Mouse (Mus musculus): Measurements from ENCODE around the gene Gm44805.

Gene Gm44805

DNA sequence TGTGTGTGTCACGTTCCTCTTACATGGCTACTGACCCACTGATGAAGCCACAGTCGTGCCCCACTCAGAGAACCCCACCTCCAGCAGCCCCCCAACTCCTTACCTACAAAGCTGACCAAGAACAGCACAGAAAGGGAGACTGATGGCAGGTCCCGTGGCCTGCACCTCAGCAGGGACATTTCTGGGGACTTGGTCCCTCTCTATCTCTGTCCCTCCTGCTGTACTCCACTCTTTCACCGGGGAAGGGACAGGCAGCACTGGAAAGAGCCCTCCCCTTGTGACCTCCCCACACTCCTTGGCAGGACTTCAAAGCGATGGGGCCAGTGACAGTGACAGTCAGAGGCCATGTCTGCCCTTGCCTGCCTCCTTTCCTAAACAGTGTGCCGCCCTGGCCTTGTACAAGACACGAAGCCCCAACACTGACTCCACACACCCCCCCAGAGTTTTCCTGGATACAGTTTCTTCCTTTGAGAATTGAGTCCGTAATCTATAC lies at the start of gene Gm44805, which contains the start of gene Apoc4:
Gene Gm44805 (minus strand): TSS at position 222 of the 493 bp plus-strand sequence.
Gene Apoc4 (minus strand): TSS at position 278 of the 493 bp plus-strand sequence.
- DNase-seq (ENCODE audit: low read depth, low spot score): no peak

DNA sequence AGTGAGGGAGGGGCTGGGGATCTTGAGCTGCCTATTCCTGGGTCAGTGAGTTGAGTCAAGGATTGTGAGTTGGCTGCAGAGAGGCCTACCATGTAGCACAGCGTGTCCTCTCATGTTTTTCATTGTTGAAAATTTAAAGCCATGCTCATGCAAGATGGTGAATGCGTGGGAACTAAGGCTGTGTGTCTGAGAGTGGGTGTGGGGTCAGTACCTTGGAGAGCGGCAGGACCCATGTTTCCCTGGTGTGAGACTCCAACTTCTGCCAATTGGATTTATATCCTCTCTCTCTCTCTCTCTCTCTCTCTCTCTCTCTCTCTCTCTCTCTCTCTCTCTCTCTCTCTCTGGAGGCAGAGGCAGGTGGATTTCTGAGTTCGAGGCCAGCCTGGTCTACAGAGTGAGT lies 45.3 kb upstream of the Gm44805 start:
- no peak for DNase-seq (ENCODE audit: low read depth, low spot score)

DNA sequence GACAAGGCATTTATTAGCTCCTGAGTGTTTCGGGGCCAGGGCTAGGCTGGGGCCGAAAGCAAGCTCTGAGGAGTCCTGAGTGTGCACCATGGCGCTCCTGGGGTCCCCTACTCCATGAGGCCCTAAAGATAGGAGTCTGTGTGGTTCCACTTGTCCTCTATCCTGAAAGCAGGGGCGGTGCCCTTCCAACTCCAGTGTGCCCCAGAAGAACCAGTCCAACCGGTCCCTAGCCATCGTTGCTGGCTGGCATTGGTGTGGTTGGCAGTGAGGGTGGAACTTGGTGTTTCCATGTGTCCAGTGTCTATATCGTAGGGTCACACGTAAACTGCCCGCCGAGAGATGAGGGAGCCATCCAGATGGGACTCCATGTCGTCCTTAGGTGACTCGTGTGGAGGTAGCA lies 42.9 kb upstream of the Gm44805 start:
- no peak for DNase-seq (ENCODE audit: low read depth, low spot score)

DNA sequence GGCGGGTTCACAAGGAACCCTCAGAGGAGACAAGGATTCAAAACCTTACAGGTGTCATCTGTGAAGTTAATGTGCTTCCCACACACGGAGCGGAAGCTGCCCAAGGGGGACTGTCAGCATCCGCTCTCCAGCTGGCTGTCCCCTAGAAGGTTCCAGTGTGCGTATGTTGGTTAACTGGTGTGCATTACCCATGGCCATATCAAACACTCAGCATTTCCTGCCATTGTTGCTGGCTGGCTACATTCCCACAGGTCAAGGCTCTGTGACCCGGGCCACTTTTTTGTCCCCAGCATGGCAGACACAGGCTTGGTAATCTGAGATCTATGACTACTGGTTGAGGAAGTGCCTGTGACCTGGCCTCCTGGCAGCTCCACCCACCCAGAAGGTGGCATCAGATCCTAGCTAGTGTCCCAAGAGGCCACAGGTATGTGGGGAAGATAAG lies 41.6 kb upstream of the Gm44805 start:
- no peak for DNase-seq (ENCODE audit: low read depth, low spot score)

DNA sequence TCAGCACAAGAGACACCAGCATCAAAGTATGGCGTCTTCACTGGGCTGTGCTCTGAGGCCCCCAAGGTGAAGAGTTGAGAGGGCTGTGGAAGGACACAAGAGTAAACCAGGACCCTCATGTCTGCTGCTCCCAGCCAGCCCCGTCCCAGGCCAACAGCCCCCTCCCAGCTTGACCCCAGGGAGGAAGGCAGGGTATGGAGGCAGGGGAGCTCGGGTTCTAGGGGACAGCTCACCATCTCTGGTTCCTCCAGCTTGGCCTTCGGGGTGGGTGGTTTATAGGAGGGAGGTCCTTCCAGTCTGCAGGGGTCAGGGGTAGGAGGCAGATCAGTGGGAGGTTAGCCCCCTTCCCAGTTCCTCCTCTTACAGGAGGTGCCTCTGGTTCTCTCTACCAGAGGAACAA lies 38.0 kb upstream of the Gm44805 start:
- no peak for DNase-seq (ENCODE audit: low read depth, low spot score)

DNA sequence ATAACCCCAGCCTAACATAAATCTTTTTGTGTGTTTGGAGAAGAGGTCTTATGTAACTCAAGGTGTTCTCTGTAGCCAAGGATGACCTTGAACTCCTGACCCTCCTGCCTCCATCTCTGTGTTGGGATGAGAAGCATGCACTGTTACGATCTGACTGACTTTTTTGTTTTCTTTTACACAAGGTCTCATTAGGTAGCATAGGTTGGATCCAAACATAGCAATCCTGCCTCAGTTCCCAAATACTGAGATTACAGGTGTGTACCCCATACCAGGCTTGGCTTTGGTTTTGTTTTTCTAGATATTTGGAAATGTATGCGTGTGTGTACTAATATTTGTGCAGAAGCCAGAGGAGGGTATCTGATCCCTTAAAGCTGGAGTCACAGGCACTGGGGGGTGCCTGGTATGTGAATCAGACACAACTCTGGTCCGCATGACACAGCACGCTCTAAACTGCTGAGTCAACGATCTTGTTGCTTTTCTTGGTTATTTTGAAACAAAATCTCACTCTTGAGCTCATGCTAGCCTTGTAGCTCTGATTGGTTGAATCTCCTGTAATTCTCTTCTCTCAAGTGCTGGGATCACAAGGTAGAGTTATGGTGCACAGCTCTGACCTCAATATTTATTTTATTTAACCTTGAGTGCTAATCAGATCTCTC lies 37.2 kb upstream of the Gm44805 start:
- no peak for DNase-seq (ENCODE audit: low read depth, low spot score)

DNA sequence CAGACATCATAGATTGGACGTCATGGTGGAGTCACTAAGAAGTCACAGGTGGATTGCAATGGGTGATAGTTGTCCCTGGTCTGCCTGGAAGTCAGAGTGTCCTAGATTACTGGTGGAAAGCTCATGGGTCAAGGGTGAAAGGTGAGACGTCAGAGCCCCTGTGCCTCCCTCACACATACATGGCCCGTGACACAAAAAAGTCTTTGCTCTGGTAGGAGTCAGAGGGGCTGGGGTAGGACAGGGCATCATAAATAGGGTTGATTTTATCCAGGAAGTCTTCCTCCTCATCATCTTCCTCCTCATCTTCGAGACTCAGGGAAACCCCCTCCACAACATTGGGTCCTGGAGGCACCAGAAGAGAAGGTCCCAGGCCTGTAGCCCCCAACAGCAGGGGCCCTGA lies 36.1 kb upstream of the Gm44805 start:
- no peak for DNase-seq (ENCODE audit: low read depth, low spot score)

DNA sequence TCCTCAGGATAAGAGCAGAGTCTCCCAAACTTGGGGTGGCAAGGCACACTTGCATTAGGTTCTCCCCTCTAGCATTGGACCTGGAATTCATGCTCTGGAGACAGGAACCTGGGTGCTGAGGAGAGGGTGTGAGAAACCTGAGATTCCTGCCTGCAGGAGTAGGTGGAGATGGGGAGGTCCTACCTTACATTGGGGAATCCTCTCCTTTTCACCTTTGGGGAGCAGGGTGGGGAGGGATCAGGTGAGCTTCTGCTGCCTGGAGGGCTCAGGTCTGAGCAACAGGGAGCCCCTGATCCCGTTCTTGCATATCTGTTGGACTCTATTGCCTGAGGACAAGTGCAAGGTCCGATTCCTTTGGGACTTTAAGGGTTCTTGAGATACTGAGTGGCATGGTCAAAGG lies 35.6 kb upstream of the Gm44805 start:
- no peak for DNase-seq (ENCODE audit: low read depth, low spot score)

DNA sequence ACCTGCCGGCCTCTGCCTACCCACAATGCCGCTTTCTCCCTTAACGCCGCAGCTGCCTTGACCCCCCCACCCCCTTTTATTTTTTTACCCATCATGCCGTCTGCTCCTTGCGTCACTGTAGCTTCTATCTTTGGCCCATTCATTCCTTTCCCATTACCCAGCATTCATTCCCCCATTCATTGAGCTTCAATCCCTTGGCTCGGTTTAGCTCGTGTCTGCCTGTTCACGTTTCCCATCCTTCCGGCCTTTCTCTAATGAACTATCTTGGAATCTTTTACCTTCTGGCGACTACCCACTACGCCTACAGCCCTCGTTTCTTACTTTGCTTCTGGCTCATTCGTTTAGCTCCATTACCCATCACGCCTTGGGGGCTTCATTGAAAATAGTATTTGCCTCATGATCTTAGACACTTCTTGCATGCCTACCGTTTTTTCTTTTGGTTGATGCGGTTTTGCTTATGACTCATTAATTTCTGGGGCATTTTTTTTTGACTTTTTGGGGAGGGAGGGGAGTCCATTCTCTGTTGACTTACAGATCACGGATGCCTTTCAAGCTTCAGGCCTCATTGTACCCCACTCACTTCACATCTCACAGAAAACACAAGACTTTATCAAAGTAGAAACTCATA lies 34.9 kb upstream of the Gm44805 start:
- DNase-seq (ENCODE audit: low read depth, low spot score): no peak

DNA sequence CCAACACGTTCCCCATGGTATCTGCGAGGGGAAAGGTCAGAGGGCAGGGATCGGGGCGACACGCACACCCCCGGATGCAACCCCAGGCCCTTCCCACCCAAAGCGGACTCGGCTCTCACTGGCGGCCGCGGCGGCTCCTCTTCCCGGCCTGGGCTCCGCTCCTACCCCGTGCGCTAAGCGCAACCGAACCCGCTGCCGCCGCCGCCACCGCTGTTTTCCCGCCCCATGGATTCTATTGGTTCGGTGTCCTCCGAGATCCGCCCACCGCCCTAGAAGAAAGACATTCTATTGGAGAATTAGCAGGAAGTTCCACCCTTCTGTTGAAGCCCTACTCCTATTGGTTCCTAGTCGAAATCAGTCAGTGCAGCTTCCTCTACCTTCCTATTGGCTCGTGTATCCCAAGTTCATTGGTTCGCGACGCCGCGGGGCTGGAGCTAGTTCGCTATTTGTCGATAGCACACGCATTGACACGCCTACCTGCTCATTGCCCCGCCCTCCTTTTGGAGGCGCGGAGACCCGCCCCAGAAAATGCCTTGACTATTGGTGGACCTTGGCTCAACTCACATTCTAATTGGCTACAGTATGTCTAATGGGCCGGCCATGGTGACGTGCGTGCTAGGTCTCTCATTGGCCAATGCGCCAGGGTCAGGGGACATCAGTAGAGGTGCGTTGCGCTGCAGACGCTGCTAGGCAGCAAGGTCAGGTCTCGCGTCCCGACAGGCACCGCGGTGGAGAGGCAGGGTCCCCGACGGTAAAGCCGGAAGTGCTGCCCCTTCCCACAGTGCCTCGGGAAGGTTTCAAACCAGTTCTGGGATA lies 34.2 kb upstream of the Gm44805 start, which contains the start of gene Tomm40:
Gene Tomm40 (minus strand): TSS at position 200 of the 816 bp plus-strand sequence.
- peak; percentile 99 for DNase-seq (ENCODE audit: low read depth, low spot score)

DNA sequence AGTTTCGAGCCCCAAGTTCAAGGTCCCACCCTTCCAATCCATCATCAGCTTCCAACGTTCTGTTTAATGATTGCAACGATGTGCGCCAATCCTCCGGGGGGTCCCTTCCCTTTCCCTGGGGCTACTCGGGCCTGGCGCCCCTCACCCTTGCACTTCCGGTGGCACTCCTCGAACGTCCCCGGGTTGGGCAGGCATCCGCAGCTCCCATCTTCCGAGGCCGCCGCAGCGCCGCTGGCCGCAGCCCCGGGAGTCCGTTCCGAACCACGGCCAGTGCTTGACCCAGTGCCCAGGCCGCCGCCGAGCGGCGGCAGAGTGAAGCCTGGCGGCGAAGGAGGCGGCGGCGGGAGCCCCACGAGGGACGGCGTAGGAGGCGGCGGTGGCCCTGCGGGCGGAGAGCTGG lies 33.6 kb upstream of the Gm44805 start:
- DNase-seq (ENCODE audit: low read depth, low spot score): no peak

DNA sequence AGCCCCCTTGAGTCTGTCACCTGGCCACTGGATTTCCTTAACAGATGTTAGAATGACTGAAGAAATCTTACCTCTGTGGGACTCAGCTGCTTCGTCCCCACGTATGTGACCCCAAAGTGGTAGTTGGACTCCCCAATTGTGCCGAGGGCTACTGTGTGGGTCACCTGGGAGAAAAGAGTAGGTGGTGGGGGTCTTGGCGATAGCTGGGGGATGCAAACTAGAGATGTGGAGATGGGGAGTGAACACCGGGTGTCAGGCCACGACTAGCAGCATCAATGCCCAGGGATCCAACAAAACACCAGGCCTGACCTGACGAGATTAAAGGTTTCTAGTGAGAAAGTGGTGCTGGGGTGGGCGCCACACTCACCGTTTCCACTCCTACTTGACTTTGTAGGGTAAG lies 32.4 kb upstream of the Gm44805 start:
- DNase-seq (ENCODE audit: low read depth, low spot score): no peak

DNA sequence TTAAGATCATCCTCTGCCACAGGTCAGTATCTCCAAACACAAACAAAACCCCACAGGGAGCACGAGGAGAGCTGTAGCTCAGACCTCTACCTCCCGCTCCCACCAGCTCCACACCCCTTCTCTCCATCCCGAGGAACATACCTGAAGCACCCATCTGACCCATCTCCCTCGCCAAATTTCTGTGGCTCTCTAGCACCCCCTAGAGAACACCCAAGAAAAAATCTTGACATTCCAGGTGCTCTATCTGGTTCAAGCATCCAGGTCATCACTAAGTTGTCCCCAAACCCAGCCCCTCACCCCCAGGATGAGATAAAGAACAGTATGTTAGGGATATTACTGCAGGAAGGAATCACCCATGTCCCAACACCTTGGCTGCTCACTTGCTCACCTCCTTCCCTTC lies 32.0 kb upstream of the Gm44805 start:
- DNase-seq (ENCODE audit: low read depth, low spot score): no peak

DNA sequence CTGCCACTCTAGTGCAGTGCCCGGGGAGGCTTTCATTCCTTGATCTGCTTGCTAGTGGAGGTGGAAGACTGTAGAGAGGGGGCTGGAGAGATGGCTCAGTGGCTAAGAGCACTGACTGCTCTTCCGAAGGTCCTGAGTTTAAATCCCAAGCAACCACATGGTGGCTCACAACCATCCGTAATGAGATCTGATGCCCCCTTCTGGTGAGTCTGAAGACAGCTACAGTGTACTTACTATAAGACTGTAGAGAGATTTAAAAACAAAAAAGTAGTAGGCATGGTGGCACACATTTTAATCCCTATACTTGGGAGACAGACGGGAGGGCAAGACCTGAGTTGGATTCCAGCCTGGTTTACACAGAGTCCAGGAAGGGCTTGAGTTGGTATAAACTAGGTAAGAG lies 31.2 kb upstream of the Gm44805 start:
- DNase-seq (ENCODE audit: low read depth, low spot score): no peak

DNA sequence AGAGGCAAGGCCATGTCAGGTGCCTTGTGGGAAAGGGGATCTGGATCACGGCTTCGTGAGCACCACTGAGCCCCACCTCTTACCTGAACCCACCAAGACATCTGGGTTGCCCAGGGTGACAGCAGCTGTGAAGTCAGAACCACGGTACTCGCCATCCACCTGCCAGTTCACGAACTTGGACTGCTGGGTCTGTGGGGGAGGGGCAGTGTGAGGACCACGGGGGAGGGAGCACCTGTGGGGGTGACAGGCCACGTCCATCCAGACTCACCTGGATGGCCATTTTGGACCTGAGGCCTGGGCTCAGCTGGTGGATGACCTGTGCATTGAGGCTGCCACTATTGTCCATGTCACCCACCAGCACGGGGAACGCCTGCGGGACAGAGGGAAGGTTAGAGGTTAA lies 29.4 kb upstream of the Gm44805 start:
- no peak for DNase-seq (ENCODE audit: low read depth, low spot score)

DNA sequence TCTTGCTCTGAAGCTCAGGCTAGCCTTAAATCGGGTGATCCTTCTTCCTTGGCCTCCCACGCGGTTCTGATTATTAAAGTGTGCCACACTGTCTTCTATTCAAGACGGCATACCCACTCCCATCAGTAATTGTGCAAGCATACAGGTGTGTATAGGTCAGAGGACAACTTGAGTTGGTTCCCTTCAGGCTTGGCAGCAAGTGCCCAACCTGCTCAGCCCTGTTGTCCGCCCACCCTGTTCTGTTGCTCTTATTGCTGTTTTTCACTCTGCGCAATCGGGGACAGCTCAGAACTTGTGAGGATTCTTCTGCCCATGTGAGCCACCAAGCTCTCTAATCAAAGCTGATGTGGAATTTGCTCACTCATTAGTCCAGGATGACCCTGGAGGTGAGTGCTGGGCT lies 24.0 kb upstream of the Gm44805 start:
- no peak for DNase-seq (ENCODE audit: low read depth, low spot score)

DNA sequence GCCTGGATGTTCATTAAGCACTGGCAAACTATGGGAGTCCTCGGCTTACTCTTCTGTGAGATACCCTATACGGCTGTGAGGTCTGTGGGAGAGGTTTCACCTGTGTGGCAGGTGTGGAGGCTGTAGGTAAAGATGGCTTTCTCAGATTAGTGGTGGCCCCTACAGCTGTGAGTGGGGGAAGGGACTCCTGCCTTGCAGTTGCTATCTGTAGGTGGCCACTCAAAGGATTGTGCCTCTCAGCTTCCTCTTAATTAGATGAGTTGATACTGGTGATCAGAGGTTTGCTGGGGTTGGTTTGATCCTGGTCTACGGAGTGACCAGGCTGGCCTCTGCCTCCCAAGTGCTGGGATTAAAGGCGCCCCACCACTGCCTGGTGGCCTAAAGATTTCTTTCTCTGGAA lies 23.3 kb upstream of the Gm44805 start:
- DNase-seq (ENCODE audit: low read depth, low spot score): no peak

DNA sequence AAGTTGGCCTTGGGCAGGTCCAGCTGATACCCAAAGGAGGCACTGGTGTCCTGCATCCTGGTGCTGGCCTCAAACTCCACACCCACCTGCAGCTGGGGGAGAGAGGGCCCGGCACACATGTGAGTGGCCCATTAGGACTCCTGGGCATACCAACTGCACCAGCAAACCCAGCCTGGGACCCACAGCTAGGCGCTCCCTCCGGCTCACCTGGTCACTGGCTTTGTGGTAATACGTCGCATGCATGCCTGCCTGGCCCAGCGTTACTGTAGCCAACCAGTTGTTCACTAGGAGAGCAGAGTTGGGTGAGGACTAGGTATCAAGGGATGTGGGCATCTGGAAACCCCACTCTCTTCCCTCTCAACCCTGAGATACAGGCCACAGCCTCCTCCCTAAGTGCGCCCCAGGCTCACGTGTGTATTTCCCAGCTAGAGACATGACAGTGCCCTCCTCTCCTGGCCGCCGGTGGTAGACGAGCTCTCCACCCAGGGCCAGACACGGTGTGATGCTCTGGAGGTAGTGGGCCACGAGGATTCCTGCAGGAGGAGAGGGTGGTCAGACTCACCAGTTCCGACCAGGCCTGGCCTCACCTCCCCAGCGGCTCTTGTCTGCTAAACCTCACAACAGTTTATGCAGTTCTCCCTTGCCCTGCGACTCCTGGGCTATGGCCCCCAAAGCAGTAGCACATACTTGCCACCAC lies 21.8 kb upstream of the Gm44805 start:
- DNase-seq (ENCODE audit: low read depth, low spot score): no peak

DNA sequence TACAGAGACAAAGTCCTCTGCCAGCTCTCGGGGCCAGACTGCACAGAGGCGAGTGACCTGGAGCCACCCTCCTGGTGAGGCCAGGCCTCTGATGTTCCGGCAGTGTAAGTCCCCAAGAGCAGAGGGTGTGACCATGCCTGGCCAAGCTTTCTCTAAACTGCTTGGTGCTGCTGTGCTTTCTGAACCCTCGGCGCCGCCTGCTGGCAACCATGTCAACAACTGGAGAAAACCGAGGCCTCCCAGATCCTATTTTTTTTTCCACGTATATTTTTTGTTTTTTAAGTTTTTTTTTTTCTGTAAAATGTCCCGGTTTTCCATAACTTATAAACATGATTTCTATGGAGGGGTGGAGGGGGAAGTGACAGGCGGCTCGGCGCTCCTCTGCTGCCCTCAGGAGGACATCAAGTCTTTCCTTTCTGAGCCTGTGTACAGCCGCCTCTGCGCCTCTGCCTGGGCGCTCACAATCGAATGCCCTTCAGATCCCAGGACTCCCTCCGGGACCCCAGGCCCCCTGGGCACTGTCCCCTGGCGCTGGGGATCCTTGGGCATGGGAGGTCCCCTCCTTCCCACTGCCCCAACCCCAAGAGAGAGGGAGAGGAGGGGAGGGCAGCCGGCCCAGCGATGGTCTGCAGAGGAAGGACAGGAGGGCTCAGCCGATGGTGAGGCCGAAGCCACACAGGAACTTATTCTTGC lies 20.0 kb upstream of the Gm44805 start:
- peak; percentile 68 for DNase-seq (ENCODE audit: low read depth, low spot score)

DNA sequence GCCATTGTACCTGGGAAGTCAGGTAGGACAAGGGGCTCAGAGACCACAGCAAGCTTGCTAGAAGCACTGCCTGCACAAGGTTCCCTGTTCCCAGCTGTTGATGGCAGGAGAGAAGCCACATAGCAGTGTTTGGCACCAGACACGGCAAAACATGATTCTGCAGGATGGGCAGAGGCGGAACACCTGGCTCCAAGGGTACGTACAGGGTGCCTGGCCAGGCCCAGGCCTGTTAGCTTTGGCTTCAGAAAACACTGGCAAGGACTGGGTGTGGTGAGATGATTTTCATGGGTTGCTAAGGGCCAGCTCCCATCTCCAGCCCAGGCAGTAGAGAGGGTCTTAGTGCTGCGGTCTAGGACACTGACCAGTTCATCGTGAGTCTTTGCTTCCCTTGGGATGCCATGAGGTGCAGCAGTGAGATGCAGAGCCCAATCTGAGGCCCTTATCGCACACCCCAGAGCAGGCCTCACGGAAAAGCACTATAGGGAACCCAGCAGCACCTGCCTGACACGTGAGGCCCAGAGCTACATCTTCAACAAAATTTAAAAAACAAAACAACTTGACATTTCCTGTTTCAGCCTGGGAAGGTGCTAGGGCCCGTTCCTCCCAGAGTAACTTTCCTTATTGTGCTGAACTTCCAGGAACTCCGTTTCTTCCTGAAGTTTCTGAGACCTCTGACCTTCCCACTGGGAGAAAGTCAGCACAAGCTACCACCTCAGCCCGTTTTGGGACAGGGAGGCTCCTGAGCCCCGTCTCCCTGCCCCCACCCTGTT lies 19.3 kb upstream of the Gm44805 start:
- no peak for DNase-seq (ENCODE audit: low read depth, low spot score)

DNA sequence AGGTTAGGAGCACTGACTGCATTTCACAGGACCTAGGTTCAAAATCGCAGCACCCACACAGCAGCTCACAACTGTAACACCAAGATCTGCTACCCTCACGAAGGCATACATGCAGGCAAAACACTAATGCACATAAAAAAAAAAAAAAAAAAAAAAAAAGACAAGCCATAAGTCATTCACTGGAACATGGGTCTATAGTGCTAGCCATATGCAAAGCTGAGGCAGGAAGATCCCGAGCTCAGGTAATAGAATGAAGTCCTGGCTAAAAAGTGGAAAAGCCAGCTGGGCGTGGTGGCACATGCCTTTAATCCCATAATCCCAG lies 18.6 kb upstream of the Gm44805 start:
- DNase-seq (ENCODE audit: low read depth, low spot score): no peak

Measured in skeletal muscle tissue, adult 2 months (tissue).